Mouse (Mus musculus) forebrain, embryonic 11.5 days (tissue): Measurements from ENCODE around the gene Lsm4. TPM values are rescaled to one million over a fixed set of nuclear protein-coding genes. Genes with fewer than 3 reads are reported as not detected.
A peak's percentile ranks its signal among the peaks of the same experiment; 100 is the strongest.

Experiments
- ATAC-seq: fragments of 200-750 bp; cut with Nextera tagmentation; replicated peaks from 2 replicates; pipeline ENCODE4 v1.8.0; 2017; ENCODE audit warnings: moderate TSS enrichment; ENCODE audit not compliant: low FRiP score
- DNase-seq: peaks from one replicate; pipeline ENCODE4 v3.0.0-alpha.2; 2017; ENCODE audit warnings: low spot score
- H3K27ac ChIP-seq: fragments of 300-500 bp; sonication (generic); 2 replicates; pipeline ENCODE4 v1.5.1; 2014; ENCODE audit warnings: low read depth, low read length
- H3K27me3 ChIP-seq: fragments of 300-500 bp; sonication (generic); 2 replicates; pipeline ENCODE4 v1.6.1; 2014; ENCODE audit warnings: mild to moderate bottlenecking, low read length, mixed read lengths; ENCODE audit not compliant: control insufficient read depth, insufficient read depth
- H3K36me3 ChIP-seq: fragments of 300-500 bp; sonication (generic); 2 replicates; pipeline ENCODE4 v1.6.1; 2014; ENCODE audit warnings: mild to moderate bottlenecking, low read length, moderate library complexity, mixed read lengths; ENCODE audit not compliant: control insufficient read depth, insufficient read depth
- H3K4me1 ChIP-seq: fragments of 300-500 bp; sonication (generic); replicated peaks from 2 replicates; pipeline ENCODE4 v1.6.1; 2014; ENCODE audit warnings: low read length, mixed read lengths; ENCODE audit not compliant: control insufficient read depth, insufficient read depth
- H3K4me2 ChIP-seq: fragments of 300-500 bp; sonication (generic); 2 replicates; pipeline ENCODE4 v1.6.1; 2014; ENCODE audit warnings: low read depth, mild to moderate bottlenecking, low read length, moderate library complexity, mixed read lengths; ENCODE audit not compliant: severe bottlenecking
- H3K4me3 ChIP-seq: fragments of 300-500 bp; sonication (generic); 2 replicates; pipeline ENCODE4 v1.5.1; 2014; ENCODE audit warnings: low read depth, low read length
- H3K9ac ChIP-seq: fragments of 300-500 bp; sonication (generic); 2 replicates; pipeline ENCODE4 v1.6.1; 2014; ENCODE audit warnings: low read length
- H3K9me3 ChIP-seq: fragments of 300-500 bp; sonication (generic); 2 replicates; pipeline ENCODE4 v1.6.1; 2016; ENCODE audit warnings: low read length, mixed read lengths; ENCODE audit not compliant: control insufficient read depth
- WGBS: fragments of 180-500 bp; shearing (Covaris S2); extraction: QIAGEN DNeasy Blood & Tissue Kit; methylation state at CpG from one replicate; pipeline ENCODE4 v1.1.7; 2014; 5-methylcytosine and 5-hydroxymethylcytosine counted together
- polyA plus RNA-seq: library from polyadenylated mRNA; unstranded; fragments of >200 nt; fragmentation: Nextera tagmentation; extraction: Ambion mirVana; gene quantifications from 2 replicates; pipeline ENCODE4 v1.2.1, GENCODE M21; 2014

The Lsm4 gene
- polyA plus RNA-seq, 1 experiment from 2014 or later = 318 TPM

DNA sequence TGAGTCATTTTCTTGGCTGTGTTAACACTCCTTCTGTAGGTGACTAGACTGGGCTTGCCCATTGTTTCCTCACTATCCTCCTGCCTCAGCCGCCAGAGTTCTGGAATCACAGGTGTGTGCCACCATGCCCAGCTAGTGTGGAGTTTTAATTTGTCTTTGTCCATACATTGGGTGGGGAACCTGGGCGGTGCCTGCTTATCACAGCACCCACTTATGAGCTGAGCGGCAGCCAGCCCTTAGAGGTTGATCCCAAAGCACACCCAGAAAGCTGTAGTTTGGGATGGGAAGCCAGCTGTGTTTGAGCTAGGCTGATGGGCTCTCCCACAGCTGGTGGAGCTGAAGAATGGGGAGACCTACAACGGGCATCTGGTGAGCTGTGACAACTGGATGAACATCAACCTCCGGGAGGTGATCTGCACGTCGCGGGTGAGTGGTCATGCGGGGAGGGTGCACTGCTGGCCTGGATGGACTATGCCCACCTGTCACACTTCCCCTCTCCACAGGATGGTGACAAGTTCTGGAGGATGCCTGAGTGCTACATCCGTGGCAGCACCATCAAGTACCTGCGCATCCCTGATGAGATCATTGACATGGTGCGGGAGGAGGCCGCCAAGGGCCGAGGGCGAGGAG, 4.5 kb downstream of the Lsm4 start:
- Histone ChIP-seq H3K4me1 (peaks cover 13% of the 10 kb centered on the region), H3K27me3 (no peaks in the 10 kb centered on the region), H3K36me3 (peaks cover 15% of the 10 kb centered on the region; the same call in 1 of the 2 replicates), H3K9me3 (no peaks in the 10 kb centered on the region), H3K4me3 (no peak overlapping the region), H3K27ac (no peak overlapping the region), H3K4me2 (no peak overlapping the region), H3K9ac (no peak overlapping the region)
- WGBS = 90% methylated on average over 15 of the region's 15 CpGs
- ATAC-seq (no peak), DNase-seq (no peak)

DNA sequence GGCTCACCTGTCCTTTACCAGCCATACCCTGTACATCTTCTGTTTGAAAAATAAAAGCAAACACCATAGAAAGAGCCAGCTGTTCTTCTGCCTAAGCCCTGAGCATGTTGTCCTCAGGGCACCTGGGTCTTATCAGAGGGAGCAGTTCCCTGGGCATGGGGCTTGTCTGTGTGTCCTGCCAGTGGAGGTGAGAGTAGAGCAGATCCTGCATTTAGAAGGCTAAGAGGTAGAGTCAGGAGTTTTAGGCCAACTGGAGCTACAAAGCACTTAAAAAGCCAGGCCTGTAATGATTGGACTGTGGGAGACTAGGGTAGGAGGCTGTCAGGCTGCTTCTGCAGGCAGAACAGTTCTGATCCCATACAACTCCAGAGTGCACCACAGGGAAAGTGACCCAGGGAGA, 5.6 kb downstream of the Lsm4 start:
- DNase-seq (no peak), ATAC-seq (no peak)
- no peak overlapping the region for H3K4me2 ChIP-seq
- H3K9me3 ChIP-seq = no peaks in the 10 kb centered on the region
- no peak overlapping the region for H3K4me3 ChIP-seq
- peaks cover 13% of the 10 kb centered on the region for H3K4me1 ChIP-seq
- peaks cover 15% of the 10 kb centered on the region; the same call in 1 of the 2 replicates for H3K36me3 ChIP-seq
- no peak overlapping the region for H3K9ac ChIP-seq
- no peak overlapping the region for H3K27ac ChIP-seq
- H3K27me3 ChIP-seq = no peaks in the 10 kb centered on the region

DNA sequence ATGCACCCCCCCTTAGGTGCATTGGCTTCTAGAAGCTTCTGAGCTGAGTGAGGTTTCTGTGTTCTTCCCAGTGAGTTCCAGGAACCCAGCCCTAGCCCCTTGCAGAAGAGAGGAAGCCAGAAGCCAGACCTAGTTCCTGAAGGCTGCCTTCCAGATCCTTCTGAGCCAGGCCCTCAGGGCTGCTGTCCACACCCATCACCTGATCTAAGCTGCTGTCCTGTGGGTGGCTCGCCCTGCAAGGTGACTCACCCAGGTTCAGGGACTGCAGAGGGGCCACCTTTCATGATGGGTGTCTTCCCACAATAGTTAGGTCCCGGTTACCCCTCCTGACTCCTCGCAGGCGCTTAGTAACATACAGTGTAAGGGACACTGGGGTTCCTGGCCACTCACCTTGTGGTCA, 6.4 kb downstream of the Lsm4 start:
- ATAC-seq (no peak), DNase-seq (no peak)
- 92% methylated on average over 4 of the region's 4 CpGs for WGBS
- Histone ChIP-seq H3K4me2 (no peak overlapping the region), H3K9me3 (no peaks in the 10 kb centered on the region), H3K27me3 (no peaks in the 10 kb centered on the region), H3K4me3 (no peak overlapping the region), H3K36me3 (peaks cover 15% of the 10 kb centered on the region; the same call in 1 of the 2 replicates), H3K27ac (no peak overlapping the region), H3K9ac (no peak overlapping the region; the same call in 1 of the 2 replicates), H3K4me1 (peaks cover 8% of the 10 kb centered on the region)

DNA sequence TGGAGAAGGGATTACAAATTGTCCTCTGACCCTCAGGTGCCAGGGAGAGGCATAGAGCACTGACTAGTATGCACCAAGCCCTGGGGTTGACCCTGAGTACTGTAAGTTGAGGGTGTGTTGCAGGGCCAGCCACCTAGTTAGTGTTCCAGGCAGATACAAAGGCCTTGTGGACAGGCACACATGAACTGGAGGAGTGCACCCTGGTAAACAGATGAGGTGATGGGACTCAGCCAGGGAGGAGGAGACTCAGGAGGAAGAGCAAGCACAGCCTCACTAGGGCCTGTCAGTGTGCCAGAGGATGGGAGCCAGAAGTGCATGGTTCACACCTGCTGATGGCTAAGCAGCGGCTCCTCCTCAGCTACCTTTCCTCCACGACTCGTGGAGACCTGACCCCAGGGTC, 7.0 kb downstream of the Lsm4 start:
- Histone ChIP-seq H3K9ac (no peak overlapping the region), H3K27ac (no peak overlapping the region), H3K27me3 (no peaks in the 10 kb centered on the region), H3K36me3 (peaks cover 15% of the 10 kb centered on the region; the same call in 1 of the 2 replicates), H3K4me3 (no peak overlapping the region), H3K4me1 (peaks cover 4% of the 10 kb centered on the region; the same call in 1 of the 2 replicates), H3K4me2 (no peak overlapping the region), H3K9me3 (no peaks in the 10 kb centered on the region)
- WGBS = 90% methylated on average over 3 of the region's 3 CpGs
- ATAC-seq (no peak), DNase-seq (no peak)

DNA sequence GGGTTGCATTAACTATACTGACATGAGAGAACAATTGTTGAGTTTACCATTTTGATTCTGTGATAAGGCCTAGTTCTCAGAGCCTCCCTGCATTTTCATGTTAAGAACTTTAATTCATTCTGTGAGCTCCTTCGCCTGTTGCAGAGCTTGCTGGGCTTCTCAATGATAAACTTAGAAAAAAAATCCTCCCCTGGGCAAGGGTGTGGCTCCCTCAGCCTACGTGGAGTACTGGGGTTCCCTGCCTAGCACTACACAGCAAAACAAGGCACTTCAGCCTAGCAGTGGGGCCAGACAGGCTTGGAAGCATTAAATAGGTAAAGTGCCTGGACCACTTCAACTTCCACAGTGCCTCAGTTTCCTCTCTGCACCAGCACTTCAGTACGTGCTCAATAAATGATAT, 8.4 kb downstream of the Lsm4 start:
- Histone ChIP-seq H3K27ac (no peak overlapping the region), H3K4me3 (no peak overlapping the region), H3K9ac (no peak overlapping the region), H3K36me3 (peaks cover 15% of the 10 kb centered on the region; the same call in 1 of the 2 replicates), H3K9me3 (no peaks in the 10 kb centered on the region), H3K4me2 (no peak overlapping the region), H3K4me1 (peaks cover 3% of the 10 kb centered on the region; the same call in 1 of the 2 replicates), H3K27me3 (no peaks in the 10 kb centered on the region)
- DNase-seq = no peak
- 82% methylated on average over 3 of the region's 3 CpGs for WGBS
- ATAC-seq = no peak

DNA sequence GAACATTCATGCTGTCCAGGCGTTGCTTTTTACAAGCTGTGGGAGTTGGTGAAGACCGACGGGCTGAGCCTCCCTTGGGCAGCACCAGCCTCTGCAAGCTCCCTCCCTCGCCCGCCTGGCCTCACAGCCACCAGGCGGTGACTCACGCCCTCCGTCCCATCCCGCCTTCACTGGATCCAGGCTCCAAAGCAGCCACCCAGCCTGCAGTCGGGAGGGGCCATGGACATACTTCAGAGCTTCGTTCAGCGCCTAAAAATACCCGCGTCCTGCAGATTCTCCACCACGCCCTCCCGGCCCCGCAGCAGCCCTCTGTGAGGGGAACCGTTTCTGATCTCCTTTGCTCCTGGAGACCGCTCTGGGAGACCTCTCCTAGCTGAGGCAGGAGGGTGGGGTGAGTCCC, 9.1 kb downstream of the Lsm4 start:
- Histone ChIP-seq H3K4me1 (peaks cover 3% of the 10 kb centered on the region; the same call in 1 of the 2 replicates), H3K9me3 (no peaks in the 10 kb centered on the region), H3K4me3 (no peak overlapping the region), H3K27ac (no peak overlapping the region), H3K9ac (peak overlapping the region; percentile 41), H3K4me2 (peak overlapping the region; percentile 12; the same call in 1 of the 2 replicates), H3K36me3 (peaks cover 15% of the 10 kb centered on the region; the same call in 1 of the 2 replicates), H3K27me3 (no peaks in the 10 kb centered on the region)
- whole genome bisulfite sequencing = 14% methylated on average over 19 of the region's 19 CpGs
- DNase-seq = no peak
- ATAC-seq = no peak; the same call in 1 of the 2 replicates

DNA sequence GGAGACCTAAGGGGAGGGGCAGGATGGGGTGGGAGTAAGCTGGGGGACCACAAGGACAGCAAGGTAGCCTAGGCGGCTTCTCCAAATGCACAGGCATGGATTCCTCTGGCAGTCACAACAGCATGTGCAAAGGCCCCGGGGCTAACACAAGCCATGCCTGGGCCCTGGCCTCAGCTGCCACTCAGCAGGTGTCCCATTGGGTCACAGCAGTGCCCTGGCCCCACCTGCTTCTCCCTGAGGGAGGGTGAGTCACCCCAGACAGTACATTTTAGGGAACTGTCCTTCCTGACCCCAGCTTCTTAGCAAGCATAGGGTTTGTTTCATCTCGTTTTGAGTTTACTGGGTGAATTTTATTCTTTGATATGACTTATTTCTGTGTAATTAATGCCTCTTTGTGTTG, 9.6 kb downstream of the Lsm4 start:
- Histone ChIP-seq H3K9ac (no peak overlapping the region), H3K4me3 (no peak overlapping the region)
- DNase-seq = no peak

DNA sequence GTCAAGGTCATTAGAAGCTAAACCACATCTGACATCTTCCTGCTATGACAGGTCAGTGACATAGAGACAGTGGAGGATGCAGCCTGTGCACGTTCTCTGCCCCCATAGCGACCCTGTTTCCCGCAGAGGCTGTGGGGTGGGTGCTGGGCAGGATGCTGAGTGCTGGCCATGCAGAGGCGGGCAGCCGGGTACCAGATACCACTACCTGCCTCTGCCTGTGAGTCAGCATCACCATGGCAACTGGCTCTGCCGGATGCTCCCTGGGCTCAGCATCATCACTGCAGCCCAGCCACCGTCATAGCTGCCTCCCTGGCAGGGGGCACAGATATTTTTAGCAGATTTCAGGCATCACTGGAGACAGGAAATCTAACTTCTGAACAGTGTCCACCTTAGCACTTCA, 11.2 kb downstream of the Lsm4 start:
- no peak overlapping the region for H3K4me3 ChIP-seq
- WGBS = 55% methylated on average over 7 of the region's 7 CpGs
- no peak for ATAC-seq
- DNase-seq = no peak
- peaks cover 2% of the 10 kb centered on the region; the same call in 1 of the 2 replicates for H3K36me3 ChIP-seq
- no peak overlapping the region for H3K9ac ChIP-seq
- H3K4me2 ChIP-seq = no peak overlapping the region
- peaks cover 3% of the 10 kb centered on the region; the same call in 1 of the 2 replicates for H3K4me1 ChIP-seq
- no peaks in the 10 kb centered on the region for H3K27me3 ChIP-seq
- no peaks in the 10 kb centered on the region for H3K9me3 ChIP-seq
- no peak overlapping the region for H3K27ac ChIP-seq

More for the DNA sequence above, 9.6 kb downstream of the Lsm4 start:
- peaks cover 15% of the 10 kb centered on the region; the same call in 1 of the 2 replicates for H3K36me3 ChIP-seq
- 75% methylated on average over 3 of the region's 3 CpGs for WGBS
- H3K27ac ChIP-seq = no peak overlapping the region
- ATAC-seq = no peak
- H3K4me1 ChIP-seq = peaks cover 3% of the 10 kb centered on the region; the same call in 1 of the 2 replicates
- no peaks in the 10 kb centered on the region for H3K9me3 ChIP-seq
- H3K4me2 ChIP-seq = no peak overlapping the region
- H3K27me3 ChIP-seq = no peaks in the 10 kb centered on the region

DNA sequence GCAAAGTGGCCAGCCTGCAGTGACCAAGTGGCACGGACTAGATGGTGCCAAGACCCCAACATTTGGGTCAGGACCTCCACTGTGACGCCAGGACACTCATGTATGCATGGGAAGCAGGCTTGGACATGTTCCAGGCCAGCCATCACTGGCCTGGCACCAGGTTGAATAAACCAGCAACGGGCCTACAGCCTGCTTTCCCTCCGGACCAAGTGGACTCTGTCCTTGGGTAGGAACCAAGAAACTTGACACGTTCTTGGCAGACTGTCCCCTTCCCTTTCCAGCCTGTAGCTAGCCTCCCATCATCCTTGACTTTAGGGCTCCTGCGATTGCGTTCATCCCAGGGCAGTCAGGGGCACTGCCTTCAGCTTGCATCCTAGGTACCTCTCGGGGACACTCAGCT, 14.5 kb downstream of the Lsm4 start:
- Histone ChIP-seq H3K4me1 (peaks cover 9% of the 10 kb centered on the region; the same call in 1 of the 2 replicates), H3K36me3 (no peaks in the 10 kb centered on the region), H3K4me3 (no peak overlapping the region), H3K9me3 (no peaks in the 10 kb centered on the region), H3K9ac (no peak overlapping the region), H3K27ac (no peak overlapping the region), H3K4me2 (no peak overlapping the region), H3K27me3 (no peaks in the 10 kb centered on the region)
- WGBS = 90% methylated on average over 8 of the region's 8 CpGs
- DNase-seq = no peak
- ATAC-seq = no peak
